Mouse (Mus musculus) embryonic facial prominence, embryonic 11.5 days (tissue): ENCODE measurements at regions not wholly inside any gene's neighbourhood (a gene's known extent, or its start where the extent isn't known, plus 50 kb on each side); places are given as distances from the start of the nearest gene placed in this dataset.
"Not testable (repeated sequence)": the region's sequence is repeated elsewhere in the genome, so short reads cannot be mapped to it uniquely, and the experiment has no call there.

Experiments used
- ATAC-seq: fragments of 200-750 bp; cut with Nextera tagmentation; replicated peaks from 2 replicates; pipeline ENCODE4 v1.8.0; 2017; ENCODE audit warnings: low read depth; ENCODE audit not compliant: insufficient number of reproducible peaks, low FRiP score, low TSS enrichment
- DNase-seq: peaks from one replicate; pipeline ENCODE4 v3.0.0-alpha.2; 2015; ENCODE audit warnings: low spot score
- H3K27ac ChIP-seq: fragments of 300-500 bp; sonication (generic); replicated peaks from 2 replicates; pipeline ENCODE4 v1.5.1; 2014; ENCODE audit warnings: mild to moderate bottlenecking, low read depth, low read length, control low read depth
- H3K27me3 ChIP-seq: fragments of 300-500 bp; sonication (generic); 2 replicates; pipeline ENCODE4 v1.6.1; 2014; ENCODE audit warnings: mild to moderate bottlenecking, low read length, moderate library complexity, mixed read lengths; ENCODE audit not compliant: control insufficient read depth, insufficient read depth
- H3K36me3 ChIP-seq: fragments of 300-500 bp; sonication (generic); replicated peaks from 2 replicates; pipeline ENCODE4 v1.6.1; 2014; ENCODE audit warnings: low read depth, mild to moderate bottlenecking, low read length, moderate library complexity, mixed read lengths; ENCODE audit not compliant: control insufficient read depth, insufficient read depth
- H3K4me1 ChIP-seq: fragments of 300-500 bp; sonication (generic); 2 replicates; pipeline ENCODE4 v1.6.1; 2014; ENCODE audit warnings: low read length, mixed read lengths; ENCODE audit not compliant: control insufficient read depth, insufficient read depth
- H3K4me2 ChIP-seq: fragments of 300-500 bp; sonication (generic); 2 replicates; pipeline ENCODE4 v1.6.1; 2014; ENCODE audit warnings: low read depth, mild to moderate bottlenecking, control low read depth, low read length, moderate library complexity
- H3K4me3 ChIP-seq: fragments of 300-500 bp; sonication (generic); 2 replicates; pipeline ENCODE4 v1.5.1; 2014; ENCODE audit warnings: low read depth, low read length, control low read depth
- H3K9ac ChIP-seq: fragments of 300-500 bp; sonication (generic); replicated peaks from 2 replicates; pipeline ENCODE4 v1.6.1; 2014; ENCODE audit warnings: mild to moderate bottlenecking, control low read depth, low read length
- H3K9me3 ChIP-seq: fragments of 300-500 bp; sonication (generic); replicated peaks from 2 replicates; pipeline ENCODE4 v1.6.1; 2016; ENCODE audit warnings: mild to moderate bottlenecking, low read length, inconsistent platforms, mixed read lengths; ENCODE audit not compliant: control insufficient read depth
- WGBS: fragments of 180-500 bp; shearing (Covaris S2); extraction: QIAGEN DNeasy Blood & Tissue Kit; methylation state at CpG from one replicate; pipeline ENCODE4 v1.1.7; 2014; 5-methylcytosine and 5-hydroxymethylcytosine counted together

- Histone ChIP-seq H3K4me1 (no peaks in the 10 kb centered on the region), H3K9ac (no peak overlapping the region), H3K4me2 (no peak overlapping the region), H3K27me3 (no peaks in the 10 kb centered on the region), H3K36me3 (no peaks in the 10 kb centered on the region), H3K9me3 (no peaks in the 10 kb centered on the region), H3K4me3 (no peak overlapping the region), H3K27ac (no peak overlapping the region)
- ATAC-seq (no peak), DNase-seq (no peak)
- WGBS, result 83% methylated on average over 5 of the region's 5 CpGs
Observed at GRCm38 (mm10) chr8:86258011-86258410, 322.5 kb downstream of the Abcc12 start.

DNA sequence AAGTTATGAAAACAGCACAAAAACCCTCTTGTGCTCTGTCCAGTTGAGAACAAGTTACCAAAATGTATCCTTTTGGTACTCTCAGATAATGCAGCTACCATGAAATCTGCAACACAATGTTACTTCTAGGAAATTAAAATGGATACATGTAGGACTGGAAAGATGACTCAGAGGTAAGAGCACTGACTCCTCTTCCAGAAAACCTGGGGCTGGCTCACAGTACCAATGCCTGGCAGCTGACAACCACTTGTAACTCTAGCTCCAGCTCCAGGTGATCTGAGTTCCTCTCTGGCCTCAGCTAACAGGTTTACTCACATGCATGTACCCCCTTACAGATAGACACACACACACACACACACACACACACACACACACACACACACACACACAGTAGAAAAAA, 325.1 kb downstream of the Abcc12 start:
- Histone ChIP-seq H3K27me3 (no peaks in the 10 kb centered on the region), H3K4me3 (no peak overlapping the region), H3K9ac (no peak overlapping the region), H3K27ac (no peak overlapping the region), H3K9me3 (no peaks in the 10 kb centered on the region), H3K4me2 (no peak overlapping the region), H3K36me3 (no peaks in the 10 kb centered on the region), H3K4me1 (no peaks in the 10 kb centered on the region)
- DNase-seq (no peak), ATAC-seq (no peak)

GRCm38 (mm10) chr8:86254680-86255079, 325.8 kb downstream of the Abcc12 start:
- DNase-seq (no peak), ATAC-seq (no peak)
- Histone ChIP-seq H3K36me3 (no peaks in the 10 kb centered on the region), H3K27ac (no peak overlapping the region), H3K4me3 (no peak overlapping the region), H3K27me3 (no peaks in the 10 kb centered on the region), H3K4me2 (no peak overlapping the region), H3K9me3 (no peaks in the 10 kb centered on the region), H3K4me1 (no peaks in the 10 kb centered on the region), H3K9ac (no peak overlapping the region)
- 81% methylated on average over 1 of the region's 1 CpGs for WGBS

DNA sequence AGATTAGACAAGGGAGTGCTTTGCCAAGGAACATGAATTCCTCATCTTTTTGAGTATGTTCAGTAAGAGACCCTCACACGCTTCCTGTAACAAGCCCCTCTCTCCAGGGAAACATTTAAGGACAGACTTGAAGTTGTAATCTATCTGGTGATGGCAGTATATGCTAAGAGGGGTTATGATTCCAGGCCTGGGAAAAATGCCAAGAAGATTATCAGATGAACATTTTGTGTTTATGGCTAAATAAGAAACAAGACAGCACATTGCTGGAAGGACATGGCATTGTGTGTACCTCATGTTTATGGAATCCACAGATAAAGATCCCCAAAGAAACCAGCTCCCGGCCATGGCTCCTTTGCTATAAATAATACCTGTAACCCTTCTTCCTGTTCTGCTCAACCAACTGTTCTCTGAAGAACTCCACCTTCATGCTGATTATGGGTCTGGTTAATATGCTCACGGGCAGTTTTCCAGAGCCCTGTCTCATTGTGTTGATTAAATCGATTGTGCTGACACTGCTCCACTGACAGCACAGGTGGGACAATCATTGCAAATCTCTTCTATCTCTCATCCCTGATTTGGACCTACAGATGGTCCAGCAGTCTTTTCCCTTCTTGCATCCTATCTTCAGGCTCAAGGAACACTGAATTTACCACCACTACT, 327.7 kb downstream of the Abcc12 start:
- Histone ChIP-seq H3K4me1 (no peaks in the 10 kb centered on the region), H3K9me3 (no peaks in the 10 kb centered on the region), H3K36me3 (no peaks in the 10 kb centered on the region), H3K27ac (no peak overlapping the region), H3K4me3 (no peak overlapping the region), H3K27me3 (no peaks in the 10 kb centered on the region), H3K4me2 (no peak overlapping the region), H3K9ac (no peak overlapping the region)
- WGBS, result 89% methylated on average over 4 of the region's 4 CpGs
- ATAC-seq, result no peak
- DNase-seq, result no peak

- no peak overlapping the region for H3K27ac ChIP-seq
- no peaks in the 10 kb centered on the region for H3K4me1 ChIP-seq
- ATAC-seq, result no peak
- H3K9me3 ChIP-seq, result no peaks in the 10 kb centered on the region
- H3K36me3 ChIP-seq, result no peaks in the 10 kb centered on the region
- no peak overlapping the region for H3K4me3 ChIP-seq
- 82% methylated on average over 4 of the region's 4 CpGs for WGBS
- DNase-seq, result no peak
- no peaks in the 10 kb centered on the region for H3K27me3 ChIP-seq
- H3K4me2 ChIP-seq, result no peak overlapping the region
- no peak overlapping the region for H3K9ac ChIP-seq
Observed at GRCm38 (mm10) chr8:86234696-86235095, 345.8 kb downstream of the Abcc12 start.

DNA sequence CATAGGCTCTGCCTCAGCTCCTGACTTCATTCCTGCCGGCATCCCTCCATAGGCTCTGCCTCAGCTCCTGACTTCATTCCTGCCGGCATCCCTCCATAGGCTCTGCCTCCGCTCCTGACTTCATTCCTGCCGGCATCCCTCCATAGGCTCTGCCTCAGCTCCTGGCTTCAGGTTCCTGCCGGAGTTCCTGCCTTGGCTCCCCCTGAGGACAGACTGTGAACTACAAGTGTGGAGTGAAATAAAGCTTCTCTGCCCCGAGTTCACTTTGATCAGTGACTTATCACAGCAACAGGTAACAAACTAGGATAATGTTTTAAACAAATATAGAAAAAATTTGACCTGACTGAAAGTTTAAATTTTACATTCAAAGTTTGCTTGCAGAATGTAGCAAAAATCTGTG, 348.5 kb downstream of the Abcc12 start:
- not testable (repeated sequence) for H3K9ac ChIP-seq, H3K36me3 ChIP-seq
- WGBS, result 84% methylated on average over 6 of the region's 6 CpGs

GRCm38 (mm10) chr8:86224851-86225250, 355.6 kb downstream of the Abcc12 start:
- no peaks in the 10 kb centered on the region for H3K9me3 ChIP-seq
- ATAC-seq, result no peak

More for the DNA sequence above, 348.5 kb downstream of the Abcc12 start:
- peak; percentile 9 for DNase-seq
- not testable (repeated sequence) for H3K27ac ChIP-seq, H3K4me1 ChIP-seq, ATAC-seq, H3K4me3 ChIP-seq, H3K4me2 ChIP-seq, H3K9me3 ChIP-seq, H3K27me3 ChIP-seq

GRCm38 (mm10) chr8:86222715-86223114, 357.8 kb downstream of the Abcc12 start:
- H3K27me3 ChIP-seq, result no peaks in the 10 kb centered on the region
- no peak overlapping the region for H3K27ac ChIP-seq
- no peak overlapping the region for H3K4me2 ChIP-seq
- H3K4me1 ChIP-seq, result no peaks in the 10 kb centered on the region
- 84% methylated on average over 7 of the region's 7 CpGs for WGBS
- H3K36me3 ChIP-seq, result no peaks in the 10 kb centered on the region
- DNase-seq (no peak), ATAC-seq (no peak)
- no peak overlapping the region for H3K4me3 ChIP-seq
- no peaks in the 10 kb centered on the region for H3K9me3 ChIP-seq
- no peak overlapping the region for H3K9ac ChIP-seq

More at GRCm38 (mm10) chr8:86224851-86225250, 355.6 kb downstream of the Abcc12 start:
- H3K4me3 ChIP-seq, result no peak overlapping the region
- H3K27me3 ChIP-seq, result no peaks in the 10 kb centered on the region
- H3K4me1 ChIP-seq, result no peaks in the 10 kb centered on the region
- no peak overlapping the region for H3K27ac ChIP-seq
- H3K9ac ChIP-seq, result no peak overlapping the region
- 61% methylated on average over 4 of the region's 4 CpGs for WGBS
- no peak overlapping the region for H3K4me2 ChIP-seq
- no peaks in the 10 kb centered on the region for H3K36me3 ChIP-seq
- no peak for DNase-seq
